ENCODE assay signal across 9 mouse cellular contexts in genomic region chr4:9136657-9137056, GRCm38 (mm10).
A peak's percentile ranks its signal among the peaks of the same experiment; 100 is the strongest.
DNase-seq lines count a peak whose midpoint lies in the region; ATAC-seq and TF ChIP-seq lines count a peak whose summit lies in the region.
"Had no signal": no experiment of that assay in that cellular context is flagged by ENCODE, and none has a peak within 500 bp of the region (broad histone marks: within the 10 kb centered on the region; RNA-seq: fewer than 3 reads in every experiment).

No protein-coding gene starts in this region.

- intact Hi-C loops in left cerebral cortex, postnatal 4 days (cut with DNase I): loop anchor here (5.0 to 10.0 kb wide), 3 partner anchors 136 to 752 kb away; no protein-coding TSS in a partner anchor

- no peaks in the 10 kb centered on the region for H3K36me3 ChIP-seq in lung, embryonic 15.5 days
- H3K36me3 ChIP-seq in hindbrain, postnatal 0 days (ENCODE audit: insufficient read depth, low read length): no peaks in the 10 kb centered on the region
- H3K36me3 ChIP-seq in neural tube, embryonic 13.5 days: no peaks in the 10 kb centered on the region
- H3K36me3 ChIP-seq in kidney, adult 2 months (ENCODE audit: control insufficient read depth, insufficient read depth, low read length): no peaks in the 10 kb centered on the region

- DNase-seq in cerebellum, postnatal 25 days: peak; percentile 42 to 47
- DNase-seq in cerebellum, postnatal 4 days (ENCODE audit: low spot score in 2 of 2): no peak
- no peak for DNase-seq in lung, postnatal 36 days
- DNase-seq in hindbrain, postnatal 0 days (ENCODE audit: low spot score): peak; percentile 18
- DNase-seq in left cerebral cortex, postnatal 4 days: no peak
- DNase-seq in kidney, adult 2 months: no peak

- no peaks in the 10 kb centered on the region for H3K9me3 ChIP-seq in lung, embryonic 15.5 days
- no peaks in the 10 kb centered on the region for H3K9me3 ChIP-seq in hindbrain, postnatal 0 days (ENCODE audit: low read length)
- H3K9me3 ChIP-seq in neural tube, embryonic 13.5 days: no peaks in the 10 kb centered on the region

- 65% methylated on average over 13 of the region's 13 CpGs for WGBS in lung, embryonic 15.5 days
- 44% methylated on average over 13 of the region's 13 CpGs for WGBS in hindbrain, postnatal 0 days
- 42% methylated on average over 13 of the region's 13 CpGs for whole genome bisulfite sequencing in neural tube, embryonic 13.5 days
- WGBS in kidney, adult 2 months: 72% methylated on average over 13 of the region's 13 CpGs

- H3K4me1 ChIP-seq in lung, embryonic 15.5 days: peaks cover 8% of the 10 kb centered on the region; the same call in 1 of the 2 replicates
- peaks cover 6% of the 10 kb centered on the region for H3K4me1 ChIP-seq in hindbrain, postnatal 0 days (ENCODE audit: insufficient read depth, low read length)
- H3K4me1 ChIP-seq in neural tube, embryonic 13.5 days (replicated peaks): peaks cover 21% of the 10 kb centered on the region
- no peaks in the 10 kb centered on the region for H3K4me1 ChIP-seq in kidney, adult 2 months (ENCODE audit: control insufficient read depth, insufficient read depth, low read length)

- no peaks in the 10 kb centered on the region for H3K27me3 ChIP-seq in lung, embryonic 15.5 days
- no peaks in the 10 kb centered on the region for H3K27me3 ChIP-seq in hindbrain, postnatal 0 days (ENCODE audit: insufficient read depth, low read length)
- H3K27me3 ChIP-seq in neural tube, embryonic 13.5 days: no peaks in the 10 kb centered on the region
- no peaks in the 10 kb centered on the region for H3K27me3 ChIP-seq in kidney, adult 2 months (replicated peaks; ENCODE audit: control insufficient read depth, insufficient read depth, low read length)

- no peak overlapping the region for H3K9ac ChIP-seq in lung, embryonic 15.5 days
- H3K9ac ChIP-seq in hindbrain, postnatal 0 days (replicated peaks; ENCODE audit: low read length): peak overlapping the region; percentile 49; the same call in 1 of the 2 replicates
- H3K9ac ChIP-seq in neural tube, embryonic 13.5 days: peak overlapping the region; percentile 61

- H3K4me2 ChIP-seq in lung, embryonic 15.5 days: peak overlapping the region; percentile 69
- H3K4me2 ChIP-seq in hindbrain, postnatal 0 days (ENCODE audit: low read depth, low read length): peak overlapping the region; percentile 55
- H3K4me2 ChIP-seq in neural tube, embryonic 13.5 days: peak overlapping the region; percentile 49

- TF ChIP-seq POLR2A in kidney, adult 2 months (IDR thresholded peaks at IDR 0.05; ENCODE audit: low read depth, low read length): no peak

- no peak for ATAC-seq in lung, embryonic 15.5 days (ENCODE audit: borderline replicate concordance, extremely low read depth, low FRiP score, low TSS enrichment)
- ATAC-seq in hindbrain, postnatal 0 days: no peak
- ATAC-seq in neural tube, embryonic 13.5 days (ENCODE audit: low read depth): peak; percentile 29; the same call in 1 of the 2 replicates

- peak overlapping the region; percentile 34; the same call in 1 of the 2 replicates for H3K4me3 ChIP-seq in lung, embryonic 15.5 days
- H3K4me3 ChIP-seq in hindbrain, postnatal 0 days (ENCODE audit: low read length): no peak overlapping the region
- no peak overlapping the region for H3K4me3 ChIP-seq in neural tube, embryonic 13.5 days
- H3K4me3 ChIP-seq in kidney, adult 2 months (ENCODE audit: insufficient read depth, low read depth, low read length): no peak overlapping the region

- no peak for TF ChIP-seq CTCF in hindbrain, postnatal 0 days (IDR thresholded peaks at IDR 0.05; ENCODE audit: low read depth)
- no peak for TF ChIP-seq CTCF in kidney, adult 2 months (conservative IDR thresholded peaks at IDR 0.05; ENCODE audit: insufficient read depth, insufficient read length, low read depth, low read length)

- no peak overlapping the region for H3K27ac ChIP-seq in lung, embryonic 15.5 days
- H3K27ac ChIP-seq in hindbrain, postnatal 0 days: peak overlapping the region; percentile 82
- peak overlapping the region; percentile 87 for H3K27ac ChIP-seq in neural tube, embryonic 13.5 days (replicated peaks)
- H3K27ac ChIP-seq in kidney, adult 2 months (ENCODE audit: insufficient read depth, low read depth, low read length): no peak overlapping the region
- H3K27ac ChIP-seq: macrophage had no signal

Comparison
In these comparisons a context has a peak if more than half of its experiments do, and no peak if none do; other contexts are left out.
1. DNase-seq: peak in cerebellum, postnatal 25 days (2 of 2) and hindbrain, postnatal 0 days (single experiment); none in cerebellum, postnatal 4 days (0 of 2), lung, postnatal 36 days (single experiment), left cerebral cortex, postnatal 4 days (single experiment) and kidney, adult 2 months (single experiment).
2. H3K27ac ChIP-seq: peak in hindbrain, postnatal 0 days (single experiment) and neural tube, embryonic 13.5 days (single experiment); none in lung, embryonic 15.5 days (single experiment) and kidney, adult 2 months (single experiment).
3. Peak in every context shown above with its lines, with median percentiles within 50 percentile points of each other: H3K4me2 ChIP-seq.